Mouse (Mus musculus) thymus, adult 18-20 months (tissue): ENCODE data around the gene Pla2g5.

ENCODE experiments used
- DNase-seq, 2 experiments: peaks; one replicate each; pipeline ENCODE4 v3.0.0; 2022; ENCODE audit warnings: mixed read lengths in 2 of 2

The Pla2g5 gene

DNA sequence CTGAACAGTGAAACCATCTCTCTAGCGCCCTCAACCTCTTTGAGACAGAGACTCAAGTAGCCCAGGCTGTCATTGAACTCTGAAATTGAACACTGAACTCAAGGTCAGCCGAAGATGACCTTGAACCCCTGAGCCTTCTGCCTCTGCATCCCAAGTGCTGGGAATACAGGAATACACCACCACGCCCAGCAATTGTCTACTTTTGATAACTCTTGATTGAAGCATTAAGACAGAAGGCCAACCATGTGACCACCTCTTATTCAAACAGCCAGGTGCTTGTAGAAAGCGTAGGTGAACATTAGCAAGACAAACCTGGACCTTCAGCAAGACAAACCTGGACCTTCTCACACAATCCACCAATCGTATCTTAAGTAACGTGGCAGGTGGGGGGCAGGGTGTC lies 68.9 kb downstream of the Pla2g5 start:
- no peak for DNase-seq

DNA sequence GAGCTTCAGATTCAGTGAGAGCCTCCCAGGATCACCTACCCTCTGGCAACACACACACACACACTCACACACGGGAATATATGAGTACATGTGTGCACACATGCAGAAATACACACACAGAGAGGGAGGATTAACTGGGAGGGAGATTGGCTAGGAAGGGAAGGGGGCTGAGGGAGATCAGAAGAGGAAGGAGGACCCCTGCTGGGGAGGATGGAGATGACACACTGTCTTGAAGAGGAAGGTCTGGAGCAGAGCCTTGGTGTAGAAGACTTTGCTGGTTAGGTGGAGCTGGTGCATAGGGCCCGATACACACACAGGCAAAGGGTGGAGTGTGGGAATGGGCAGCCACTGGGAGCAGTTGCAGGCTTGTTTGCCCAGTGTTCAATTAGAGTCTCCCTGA lies 70.0 kb downstream of the Pla2g5 start:
- DNase-seq, result no peak

DNA sequence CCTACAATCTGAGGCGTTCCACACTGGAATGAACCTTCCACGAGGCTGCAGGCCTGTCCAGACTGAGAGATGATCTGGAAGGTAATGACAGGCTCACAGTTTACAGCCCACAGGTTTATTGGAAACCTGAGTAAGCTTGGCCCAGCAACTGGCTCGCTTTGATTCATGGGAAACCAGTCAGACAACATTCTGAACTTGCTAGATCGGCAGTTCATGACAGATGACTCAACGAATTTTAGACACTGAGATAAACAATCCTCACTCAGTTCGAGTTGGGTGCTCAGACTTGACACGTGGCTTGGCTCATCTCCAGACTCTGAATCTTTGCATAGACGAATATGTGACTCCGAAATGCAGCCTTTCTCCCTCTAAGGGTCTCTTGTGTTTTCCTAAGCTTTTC lies 70.7 kb downstream of the Pla2g5 start:
- DNase-seq, result no peak

DNA sequence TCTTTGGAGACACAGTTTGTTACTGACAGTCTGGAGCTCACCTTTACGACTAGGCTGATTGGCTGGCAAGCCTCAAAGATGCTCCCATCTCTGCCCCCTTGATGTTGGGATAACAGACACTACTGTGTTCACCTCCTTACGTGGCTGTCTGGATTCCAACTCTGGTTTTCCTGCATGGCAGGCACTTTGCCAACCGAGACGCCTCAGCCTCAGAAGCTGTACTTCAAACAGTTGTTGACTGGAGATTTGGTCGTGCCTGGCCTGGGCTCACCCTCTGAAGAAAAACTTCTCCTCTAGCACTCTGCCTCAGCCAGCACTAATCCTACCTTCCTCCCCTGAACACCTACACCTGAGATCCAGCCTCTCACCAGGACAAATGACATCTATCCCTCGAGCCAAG lies 71.8 kb downstream of the Pla2g5 start:
- no peak for DNase-seq

DNA sequence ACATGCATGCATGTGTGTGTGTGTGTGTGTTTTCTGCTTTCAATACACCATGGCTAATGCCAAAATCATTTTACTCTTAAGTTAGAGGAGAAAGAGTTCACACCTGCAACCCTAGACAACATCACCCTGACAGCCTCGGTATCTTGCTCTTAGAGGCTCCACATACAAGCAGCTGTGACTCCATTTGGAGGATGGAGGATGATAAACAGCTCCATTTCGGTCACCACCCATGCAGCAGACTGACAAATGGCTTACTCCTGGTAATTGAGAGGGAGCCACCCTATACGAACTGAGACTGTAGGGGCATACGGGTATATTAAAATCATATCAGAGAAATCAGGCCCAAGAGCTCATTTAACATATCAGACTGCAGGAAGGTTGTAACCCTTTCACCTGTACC lies 74.9 kb downstream of the Pla2g5 start:
- no peak for DNase-seq

DNA sequence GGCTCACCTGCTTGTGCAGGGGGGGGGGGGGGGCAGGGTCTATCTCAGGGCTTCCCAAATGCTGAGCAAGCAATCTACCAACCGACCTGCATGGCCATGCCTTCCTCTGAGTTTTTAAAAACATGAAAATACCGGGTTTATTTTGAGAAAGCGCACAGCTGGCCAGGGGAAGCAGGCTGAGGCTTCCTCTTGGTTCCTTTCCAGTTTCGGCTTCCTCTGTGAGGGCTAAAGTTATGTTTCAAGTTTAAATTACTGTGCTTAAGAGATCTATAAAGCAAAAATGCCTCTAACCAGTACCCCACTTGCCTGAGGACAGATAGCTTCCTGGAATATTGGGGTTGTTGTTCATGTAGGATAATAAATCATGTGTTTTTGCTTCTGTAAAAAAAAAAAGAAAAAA lies 77.1 kb downstream of the Pla2g5 start:
- no peak for DNase-seq

DNA sequence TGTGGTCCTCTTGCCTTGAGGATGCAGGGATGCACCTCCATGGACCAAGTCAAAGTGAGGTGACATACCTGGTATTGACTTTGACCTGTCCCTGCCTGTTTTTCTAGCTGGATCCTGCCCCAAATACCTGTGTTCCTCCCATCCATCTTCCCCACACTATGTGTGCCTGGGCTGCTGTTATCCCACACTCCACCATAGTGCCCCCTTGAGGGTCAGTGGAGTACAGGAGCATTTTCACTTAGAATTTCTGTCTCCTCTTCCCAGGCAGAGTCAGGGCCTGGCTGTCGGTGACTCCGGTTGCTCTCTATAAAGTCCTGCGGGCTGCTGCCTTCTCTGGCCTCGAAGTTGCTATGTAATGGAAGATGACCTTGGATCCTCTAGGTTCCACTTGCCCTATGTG lies 77.6 kb downstream of the Pla2g5 start:
- DNase-seq, result no peak

DNA sequence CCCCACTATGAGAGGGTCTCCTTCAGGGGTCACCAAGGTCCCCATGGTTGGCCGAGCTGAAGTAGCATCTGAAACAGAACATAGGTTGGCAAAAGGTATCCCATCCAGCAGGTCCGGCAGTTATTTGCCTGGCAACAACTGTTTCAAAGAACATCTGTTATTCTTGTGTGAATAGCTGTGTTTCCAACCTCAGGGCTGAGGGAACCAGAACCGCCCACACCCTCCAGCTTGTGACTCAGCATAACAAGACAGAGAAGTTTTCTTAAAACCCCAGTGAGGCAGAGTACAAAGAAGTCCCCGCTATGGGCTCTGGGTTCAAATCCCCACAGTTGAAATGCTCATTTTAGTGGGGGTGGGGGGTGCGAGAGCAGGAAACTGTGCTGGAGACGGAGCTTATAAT lies 81.2 kb downstream of the Pla2g5 start:
- no peak for DNase-seq

DNA sequence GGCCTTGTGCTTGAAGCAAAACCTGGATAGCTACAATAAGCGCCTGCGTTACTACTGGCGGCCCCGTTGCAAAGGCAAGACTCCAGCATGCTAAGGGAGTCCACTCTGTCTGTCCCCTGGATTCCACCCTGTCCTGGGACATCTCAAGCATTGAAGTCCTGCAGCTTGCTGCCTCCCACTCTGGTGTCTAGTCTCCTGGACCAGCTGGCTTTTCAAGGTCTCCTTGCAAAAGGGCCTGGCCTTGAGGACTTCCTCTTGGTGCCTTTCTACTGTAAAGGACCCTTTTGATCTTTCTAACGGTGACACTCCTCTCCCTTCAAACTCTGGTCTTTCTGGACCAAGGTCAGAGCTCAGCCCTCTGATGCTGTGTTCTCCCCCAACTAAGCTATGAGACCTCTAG lies 83.0 kb downstream of the Pla2g5 start:
- DNase-seq, result no peak

DNA sequence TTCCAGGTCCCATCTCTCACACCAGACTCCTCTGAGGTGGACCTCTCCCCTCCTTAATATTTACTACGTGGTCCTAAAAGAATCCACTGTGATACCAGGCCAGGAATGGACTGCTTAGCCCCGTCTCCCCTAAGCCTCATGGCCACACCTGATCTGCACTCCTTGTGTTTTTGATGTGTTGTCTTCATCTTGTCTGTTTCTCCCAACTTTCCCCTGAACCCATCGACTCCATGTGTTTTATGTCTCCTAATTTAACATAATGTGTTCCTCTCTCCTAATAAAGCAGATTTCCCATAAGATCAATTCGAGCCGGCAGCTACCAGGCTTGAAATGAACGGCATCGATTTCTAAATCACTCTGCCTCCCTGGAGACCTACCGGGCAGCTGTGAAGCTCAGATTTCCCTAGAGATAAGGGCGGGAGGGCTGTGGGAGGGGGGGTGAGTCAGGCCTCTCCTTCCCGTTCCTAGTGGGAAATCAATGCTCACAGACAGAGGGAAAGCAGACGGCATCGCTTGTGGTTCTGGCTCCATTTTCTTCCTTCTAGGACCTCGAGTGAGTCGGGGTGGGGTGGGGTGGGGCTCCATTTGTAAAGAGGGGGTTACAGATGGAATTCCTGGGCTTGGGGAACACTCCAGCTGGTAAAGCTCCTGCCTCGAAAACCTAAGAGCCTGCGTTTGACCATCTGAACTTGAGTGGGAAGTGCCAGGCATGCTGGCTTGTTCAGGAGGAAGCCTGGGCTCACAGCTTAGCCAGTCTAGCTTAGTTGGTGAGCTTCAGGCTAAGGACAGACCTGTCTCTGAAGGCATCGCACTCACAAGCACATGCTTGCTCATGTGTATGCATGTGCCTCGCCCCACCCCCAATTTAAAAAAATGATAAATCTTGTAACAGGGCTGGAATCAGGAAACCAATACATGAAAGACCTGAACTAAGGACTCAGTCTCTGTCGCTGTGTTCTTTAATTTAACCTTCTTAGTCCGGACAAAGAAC lies 85.6 kb downstream of the Pla2g5 start:
- DNase-seq, result no peak

DNA sequence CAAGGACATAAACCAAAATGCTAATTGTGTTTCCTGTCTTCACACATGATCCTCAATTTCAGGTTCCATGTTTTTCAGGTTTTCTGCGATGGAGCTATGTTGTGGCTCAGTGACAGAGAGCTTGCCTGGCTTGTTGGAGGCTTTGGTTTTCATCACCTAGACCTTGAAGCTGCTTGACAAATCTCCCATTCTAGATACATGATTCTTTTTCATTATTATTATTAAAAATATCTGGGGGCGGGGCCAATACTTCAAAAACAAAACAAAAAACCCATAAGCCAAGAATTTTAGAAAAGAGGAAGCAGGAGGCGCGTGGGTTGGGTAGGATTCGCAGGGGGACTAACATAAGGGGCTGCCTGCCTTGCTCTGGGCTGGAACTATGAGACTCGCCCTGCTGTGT lies 87.8 kb downstream of the Pla2g5 start, which contains the start of gene Pla2g2d:
Gene Pla2g2d (plus strand): TSS at position 301 of the 400 bp plus-strand sequence.
- DNase-seq, result no peak

DNA sequence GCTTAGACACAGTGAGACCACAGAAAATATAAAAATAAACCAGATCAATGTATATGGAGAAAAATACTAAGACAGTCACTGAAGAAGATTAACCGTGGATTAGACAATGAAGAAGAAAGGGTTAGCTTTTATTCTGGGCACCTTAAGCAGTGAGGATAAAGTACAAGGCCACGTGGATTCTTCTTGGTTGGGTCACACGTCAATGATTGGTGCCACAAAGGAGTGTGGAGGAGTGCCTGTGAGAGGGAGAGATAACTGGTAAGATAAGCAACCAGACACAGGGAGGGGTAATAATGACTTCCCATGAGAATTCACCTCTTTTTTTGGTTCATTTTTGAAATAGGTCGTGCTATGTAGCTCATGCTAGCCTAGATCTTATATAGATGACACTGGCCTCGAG lies 90.9 kb downstream of the Pla2g5 start:
- DNase-seq, result no peak

DNA sequence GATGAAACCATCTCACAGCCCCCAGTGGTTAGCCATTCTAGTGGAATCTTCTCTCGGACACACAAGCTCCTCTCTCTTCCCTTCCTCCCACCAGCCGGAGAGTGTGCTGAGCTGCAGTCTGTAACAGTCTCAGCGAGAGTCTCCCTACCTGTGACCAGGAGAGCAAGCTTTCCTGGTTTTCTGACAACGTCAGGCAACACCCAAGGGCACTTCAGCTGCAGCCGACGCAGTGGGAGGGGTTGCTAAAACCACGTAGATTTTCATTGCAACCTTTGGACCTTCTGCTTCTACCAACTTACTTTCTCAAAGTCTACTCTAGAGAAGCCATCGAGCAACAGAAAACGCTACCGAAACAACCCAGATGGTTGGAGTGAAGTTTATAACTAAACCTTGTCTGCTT lies 91.3 kb downstream of the Pla2g5 start:
- no peak for DNase-seq

DNA sequence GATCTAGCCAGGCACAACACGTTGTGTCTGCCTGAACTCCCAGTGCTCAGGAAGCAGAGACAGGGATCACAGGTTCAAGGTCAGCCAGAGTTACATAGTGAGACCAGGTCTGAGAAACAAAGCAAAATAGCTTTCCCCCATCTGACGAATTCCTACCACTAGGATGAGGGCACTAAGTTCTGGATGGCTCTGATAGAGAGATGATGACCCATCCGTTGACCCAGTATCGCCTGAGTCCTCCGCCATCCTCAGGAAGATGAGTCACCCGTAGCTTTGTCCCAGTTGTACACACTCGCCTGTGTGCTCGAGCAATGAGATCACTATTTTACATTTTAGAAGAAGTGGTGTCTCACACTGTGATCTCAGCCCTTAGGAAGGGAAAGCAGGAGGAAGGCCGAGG lies 101.0 kb downstream of the Pla2g5 start:
- no peak for DNase-seq

DNA sequence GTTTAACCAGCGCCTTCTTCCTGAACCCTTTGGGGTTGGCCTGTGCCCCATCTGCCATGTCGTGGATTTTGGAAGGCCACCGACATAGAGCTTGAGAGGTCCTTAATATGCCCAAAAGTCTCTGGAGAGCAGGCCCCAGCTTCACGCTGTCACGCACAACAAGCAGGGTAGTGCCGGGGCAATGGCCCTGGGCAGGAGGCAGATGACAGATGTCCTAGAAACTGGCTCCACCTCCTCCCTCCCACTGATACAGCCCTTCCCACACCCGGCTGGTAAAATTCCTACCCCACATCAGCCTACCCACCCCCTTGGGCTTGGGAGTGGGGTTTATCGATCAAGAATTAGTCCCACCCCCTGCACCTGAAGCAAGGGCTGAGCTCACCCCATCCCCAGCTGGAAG lies 105.9 kb downstream of the Pla2g5 start, which contains the start of gene Pla2g2f:
Gene Pla2g2f (minus strand): TSS at position 211 of the 400 bp plus-strand sequence.
- no peak for DNase-seq

DNA sequence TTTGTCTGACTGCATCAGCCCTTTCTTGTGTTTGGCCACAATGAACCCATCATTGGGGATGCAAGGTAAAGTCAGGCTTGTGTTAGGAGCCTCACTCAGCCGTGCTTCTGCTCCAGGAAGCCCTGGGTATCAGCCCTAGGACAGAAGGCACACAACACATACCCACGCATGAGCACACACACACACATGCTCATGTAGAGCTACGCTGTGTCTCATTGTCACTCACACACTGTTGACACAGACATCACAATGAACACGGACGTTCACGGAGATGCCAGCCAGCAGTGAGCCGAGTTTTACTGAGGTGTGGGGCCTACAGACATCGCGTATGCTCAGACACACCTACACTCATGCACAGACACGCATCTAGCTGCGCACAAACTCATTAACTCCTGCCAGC lies 107.3 kb downstream of the Pla2g5 start:
- no peak for DNase-seq

DNA sequence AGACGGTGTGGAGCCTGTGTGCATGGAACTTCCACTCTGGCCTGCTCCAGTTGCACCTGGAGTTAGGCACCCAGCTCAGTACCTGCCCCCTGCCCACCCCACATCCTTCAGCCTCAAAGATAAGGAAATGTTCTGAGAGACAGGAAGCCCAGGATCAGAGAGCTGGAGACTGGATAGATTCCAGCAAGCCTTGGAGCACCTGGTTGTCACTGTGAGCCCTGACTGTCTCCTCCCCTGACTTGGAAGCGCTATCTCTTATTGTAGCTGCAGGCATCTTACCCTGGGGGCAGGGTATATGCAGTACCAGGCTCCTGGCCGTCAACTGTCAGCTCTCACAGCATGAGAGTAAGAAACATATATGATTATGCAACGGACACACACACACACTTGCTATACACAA lies 107.8 kb downstream of the Pla2g5 start:
- no peak for DNase-seq

DNA sequence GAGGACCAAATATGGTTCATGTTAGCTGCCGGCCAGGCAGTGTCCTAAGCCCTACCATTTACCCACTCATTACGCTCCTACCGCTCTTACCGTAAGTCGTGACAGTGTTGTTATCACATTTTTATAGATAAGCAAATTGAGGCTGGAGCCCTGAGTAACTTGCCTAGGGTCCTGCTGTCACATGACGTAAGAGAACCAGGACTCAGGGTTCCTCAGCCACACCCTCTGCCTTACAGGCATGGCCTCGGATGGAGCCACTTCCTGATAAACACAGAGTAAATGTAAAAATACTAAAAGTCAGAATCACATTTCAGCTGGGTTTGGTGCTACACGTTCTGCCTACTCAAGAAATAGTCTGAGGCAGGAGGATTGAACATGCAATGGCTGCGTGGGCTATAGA lies 108.8 kb downstream of the Pla2g5 start:
- DNase-seq, result no peak

DNA sequence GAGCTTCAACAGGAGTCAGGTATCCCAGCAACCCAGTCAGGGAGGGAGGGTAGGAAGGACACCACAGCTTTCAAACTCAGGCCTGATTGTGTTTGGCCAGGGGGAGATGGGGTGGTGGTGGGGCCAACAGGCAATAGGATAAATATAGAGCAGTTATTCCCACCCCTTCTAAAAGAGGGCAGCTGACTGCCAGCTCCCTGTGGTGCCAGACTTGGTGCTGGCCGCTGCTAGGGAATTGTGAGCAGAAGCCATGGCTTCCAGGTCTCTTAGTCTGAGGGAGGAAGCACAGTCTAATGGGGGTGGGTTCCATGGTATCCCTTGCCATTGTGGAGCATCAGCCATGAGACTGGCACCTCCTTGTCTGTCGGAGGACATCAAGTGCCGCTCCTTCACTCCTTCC lies 109.7 kb downstream of the Pla2g5 start:
- DNase-seq, result no peak

DNA sequence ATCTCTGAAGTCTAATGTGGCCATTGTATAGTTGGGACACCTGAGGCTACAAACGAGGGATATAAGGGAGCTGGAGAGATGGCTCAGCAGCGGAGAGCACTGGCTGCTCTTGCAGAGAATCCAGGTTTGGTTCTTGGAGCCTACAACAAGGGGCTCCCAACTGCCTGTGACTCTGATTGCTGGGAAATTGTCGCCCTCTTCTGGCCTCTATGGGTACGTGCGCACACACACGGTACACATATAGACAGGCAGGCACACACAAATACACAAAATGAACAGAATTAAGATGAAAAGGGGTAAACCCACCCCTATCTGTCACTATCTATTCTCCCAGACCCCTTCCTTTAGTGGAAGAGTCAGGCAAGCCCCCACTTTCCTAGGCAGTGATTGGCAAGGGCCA lies 110.7 kb downstream of the Pla2g5 start:
- DNase-seq, result no peak
